Mouse (Mus musculus): ENCODE measurements around the gene Acvr1. TPM values are rescaled to one million over a fixed set of nuclear protein-coding genes. Genes with fewer than 3 reads are reported as not detected.
A peak's percentile ranks its signal among the peaks of the same experiment; 100 is the strongest.

Gene Acvr1
- polyA plus RNA-seq, 1 experiment: 18.7 TPM

GRCm38 (mm10) chr2:58379475-58379874, 187.5 kb downstream of the Acvr1 start:
- WGBS: 22% methylated on average over 1 of the region's 1 CpGs
- DNase-seq: no peak

GRCm38 (mm10) chr2:58377417-58378130, 189.4 kb downstream of the Acvr1 start:
- Histone ChIP-seq H3K4me1 (ENCODE audit: control insufficient read depth, insufficient read depth, low read length) (no peaks in the 10 kb centered on the region), H3K4me3 (replicated peaks; ENCODE audit: insufficient read depth, low read depth, low read length) (no peak overlapping the region), H3K27ac (ENCODE audit: insufficient read depth, low read length) (no peak overlapping the region), H3K27me3 (ENCODE audit: control insufficient read depth, insufficient read depth, low read length) (no peaks in the 10 kb centered on the region; the same call in 1 of the 2 replicates)
- TF ChIP-seq POLR2A (IDR thresholded peaks at IDR 0.05; ENCODE audit: borderline replicate concordance, insufficient read depth, low read length) (no peak), CTCF (IDR thresholded peaks at IDR 0.05; ENCODE audit: borderline replicate concordance, insufficient read depth, low read depth, low read length) (no peak)
- 54% methylated on average over 9 of the region's 9 CpGs for WGBS
- DNase-seq: no peak

More at GRCm38 (mm10) chr2:58379475-58379874, 187.5 kb downstream of the Acvr1 start:
- no peak for TF ChIP-seq CTCF (IDR thresholded peaks at IDR 0.05; ENCODE audit: borderline replicate concordance, insufficient read depth, low read depth, low read length)
- no peak for TF ChIP-seq POLR2A (IDR thresholded peaks at IDR 0.05; ENCODE audit: borderline replicate concordance, insufficient read depth, low read length)
- Histone ChIP-seq H3K27ac (ENCODE audit: insufficient read depth, low read length) (no peak overlapping the region), H3K4me3 (replicated peaks; ENCODE audit: insufficient read depth, low read depth, low read length) (no peak overlapping the region), H3K4me1 (ENCODE audit: control insufficient read depth, insufficient read depth, low read length) (no peaks in the 10 kb centered on the region), H3K27me3 (ENCODE audit: control insufficient read depth, insufficient read depth, low read length) (no peaks in the 10 kb centered on the region; the same call in 1 of the 2 replicates)

GRCm38 (mm10) chr2:58366196-58366595, 200.8 kb downstream of the Acvr1 start:
- no peak for TF ChIP-seq CTCF (IDR thresholded peaks at IDR 0.05; ENCODE audit: borderline replicate concordance, insufficient read depth, low read depth, low read length)
- TF ChIP-seq POLR2A (IDR thresholded peaks at IDR 0.05; ENCODE audit: borderline replicate concordance, insufficient read depth, low read length): no peak
- 40% methylated on average over 3 of the region's 3 CpGs for WGBS
- Histone ChIP-seq H3K4me1 (ENCODE audit: control insufficient read depth, insufficient read depth, low read length) (no peaks in the 10 kb centered on the region), H3K27me3 (ENCODE audit: control insufficient read depth, insufficient read depth, low read length) (no peaks in the 10 kb centered on the region), H3K4me3 (replicated peaks; ENCODE audit: insufficient read depth, low read depth, low read length) (no peak overlapping the region), H3K27ac (ENCODE audit: insufficient read depth, low read length) (no peak overlapping the region)
- DNase-seq: no peak

- TF ChIP-seq CTCF (IDR thresholded peaks at IDR 0.05; ENCODE audit: borderline replicate concordance, insufficient read depth, low read depth, low read length): no peak
- TF ChIP-seq POLR2A (IDR thresholded peaks at IDR 0.05; ENCODE audit: borderline replicate concordance, insufficient read depth, low read length): no peak
- WGBS: 93% methylated on average over 3 of the region's 3 CpGs
- H3K4me3 ChIP-seq (replicated peaks; ENCODE audit: insufficient read depth, low read depth, low read length): no peak overlapping the region
- no peak for DNase-seq
- H3K27ac ChIP-seq (ENCODE audit: insufficient read depth, low read length): no peak overlapping the region
- no peaks in the 10 kb centered on the region for H3K4me1 ChIP-seq (ENCODE audit: control insufficient read depth, insufficient read depth, low read length)
- no peaks in the 10 kb centered on the region for H3K27me3 ChIP-seq (ENCODE audit: control insufficient read depth, insufficient read depth, low read length)
Measured at GRCm38 (mm10) chr2:58361361-58362046, 205.5 kb downstream of the Acvr1 start.

GRCm38 (mm10) chr2:58358132-58358460, 208.9 kb downstream of the Acvr1 start:
- Histone ChIP-seq H3K4me3 (replicated peaks; ENCODE audit: insufficient read depth, low read depth, low read length) (peak overlapping the region; percentile 61), H3K27ac (ENCODE audit: insufficient read depth, low read length) (no peak overlapping the region), H3K4me1 (ENCODE audit: control insufficient read depth, insufficient read depth, low read length) (no peaks in the 10 kb centered on the region), H3K27me3 (ENCODE audit: control insufficient read depth, insufficient read depth, low read length) (no peaks in the 10 kb centered on the region)
- no peak for DNase-seq
- WGBS: 9% methylated on average over 3 of the region's 3 CpGs
- TF ChIP-seq POLR2A (IDR thresholded peaks at IDR 0.05; ENCODE audit: borderline replicate concordance, insufficient read depth, low read length): no peak

- H3K4me3 ChIP-seq (replicated peaks; ENCODE audit: insufficient read depth, low read depth, low read length): peak within 1 kb of the TSS; percentile 61
- H3K4me1 ChIP-seq (ENCODE audit: control insufficient read depth, insufficient read depth, low read length): no peaks in the 10 kb centered on the region
- peak; percentile 56 to 59 for DNase-seq
- TF ChIP-seq CTCF (IDR thresholded peaks at IDR 0.05; ENCODE audit: borderline replicate concordance, insufficient read depth, low read depth, low read length) (no peak), POLR2A (IDR thresholded peaks at IDR 0.05; ENCODE audit: borderline replicate concordance, insufficient read depth, low read length) (no peak)
- no peak within 1 kb of the TSS for H3K27ac ChIP-seq (ENCODE audit: insufficient read depth, low read length)
- WGBS: under 1% methylated on average over 64 of the region's 65 CpGs
- H3K27me3 ChIP-seq (ENCODE audit: control insufficient read depth, insufficient read depth, low read length): no peaks in the 10 kb centered on the region
Measured at GRCm38 (mm10) chr2:58357414-58358131, 209.4 kb downstream of the Acvr1 start, which contains the start of gene Acvr1c. Gene Acvr1c (minus strand): TSS chr2:58357895.

GRCm38 (mm10) chr2:58357068-58357413, 209.9 kb downstream of the Acvr1 start:
- Histone ChIP-seq H3K27ac (ENCODE audit: insufficient read depth, low read length) (no peak overlapping the region), H3K4me3 (replicated peaks; ENCODE audit: insufficient read depth, low read depth, low read length) (peak overlapping the region; percentile 61), H3K4me1 (ENCODE audit: control insufficient read depth, insufficient read depth, low read length) (no peaks in the 10 kb centered on the region), H3K27me3 (ENCODE audit: control insufficient read depth, insufficient read depth, low read length) (no peaks in the 10 kb centered on the region)
- TF ChIP-seq POLR2A (IDR thresholded peaks at IDR 0.05; ENCODE audit: borderline replicate concordance, insufficient read depth, low read length) (no peak), CTCF (IDR thresholded peaks at IDR 0.05; ENCODE audit: borderline replicate concordance, insufficient read depth, low read depth, low read length) (no peak)
- WGBS: under 1% methylated on average over 7 of the region's 7 CpGs
- DNase-seq: peak; percentile 34 to 51
